Mouse (Mus musculus) small intestine, adult 2 months (tissue): ENCODE measurements around the gene Maml2.

Experiments
- CTCF ChIP-seq: fragments of 200-500 bp; IDR thresholded peaks from 2 replicates; pipeline ENCODE4 v1.5.1; 2012; ENCODE audit warnings: low read depth, mild to moderate bottlenecking, control low read depth, inconsistent platforms, low read length, moderate library complexity, mixed read lengths; ENCODE audit not compliant: insufficient replicate concordance, insufficient read length; ENCODE audit errors: extremely low read depth
- POLR2A ChIP-seq: fragments of 200-500 bp; IDR thresholded peaks from 2 replicates; pipeline ENCODE4 v1.6.1; 2012; ENCODE audit warnings: low read depth, mild to moderate bottlenecking, control low read depth, inconsistent platforms, low read length, moderate library complexity

DNA sequence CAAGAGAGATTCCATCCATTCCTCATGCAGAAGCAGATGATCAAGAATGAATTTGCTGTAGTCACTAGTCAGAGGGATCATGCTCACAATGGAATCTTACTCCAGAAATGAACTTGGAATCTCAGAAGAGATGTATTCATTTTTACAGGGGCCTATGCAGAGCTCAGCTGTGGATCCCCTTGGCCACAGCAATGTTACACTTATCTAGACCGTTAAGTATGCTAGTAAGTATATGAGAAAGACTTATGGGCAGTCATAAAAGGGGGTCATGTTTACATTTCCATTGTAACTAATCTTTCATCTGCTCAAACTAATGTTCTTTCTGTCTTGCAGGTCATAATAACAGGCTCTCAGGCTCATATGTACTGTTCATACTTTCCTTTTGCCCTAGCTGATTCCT is 227.3 kb downstream of the Maml2 start:
- TF ChIP-seq POLR2A = no peak
- no peak for TF ChIP-seq CTCF
